Mouse (Mus musculus) frontal cortex, adult 2 months (tissue): ENCODE results near the gene Mdfic. TPM values are rescaled to one million over a fixed set of nuclear protein-coding genes. Genes with fewer than 3 reads are reported as not detected.
"Not testable (repeated sequence)": the region's sequence is repeated elsewhere in the genome, so short reads cannot be mapped to it uniquely, and the experiment has no call there.

ENCODE experiments used
- DNase-seq, 2 experiments: peaks; one replicate each; pipeline ENCODE4 v3.0.0; 2022; ENCODE audit warnings: low spot score in 1 of 2; ENCODE audit errors: extremely low spot score in 1 of 2
- polyA plus RNA-seq: library from polyadenylated mRNA; depleted of rRNA; stranded (reverse); fragments of >200 nt; gene quantifications from 2 replicates; pipeline ENCODE4 v1.2.3, GENCODE M21; 2012; rRNA removed

The Mdfic gene
- polyA plus RNA-seq = 3.4 and 3.6 TPM in 2 replicates

GRCm38 (mm10) chr6:15720461-15720817 is at the start of gene Mdfic:
Mdfic (plus strand) TSS chr6:15720661.
- DNase-seq = peak in 1 of 2 experiments; percentile 8

- no peak for DNase-seq
Measured at GRCm38 (mm10) chr6:15671364-15671763, 49.1 kb upstream of the Mdfic start.

DNA sequence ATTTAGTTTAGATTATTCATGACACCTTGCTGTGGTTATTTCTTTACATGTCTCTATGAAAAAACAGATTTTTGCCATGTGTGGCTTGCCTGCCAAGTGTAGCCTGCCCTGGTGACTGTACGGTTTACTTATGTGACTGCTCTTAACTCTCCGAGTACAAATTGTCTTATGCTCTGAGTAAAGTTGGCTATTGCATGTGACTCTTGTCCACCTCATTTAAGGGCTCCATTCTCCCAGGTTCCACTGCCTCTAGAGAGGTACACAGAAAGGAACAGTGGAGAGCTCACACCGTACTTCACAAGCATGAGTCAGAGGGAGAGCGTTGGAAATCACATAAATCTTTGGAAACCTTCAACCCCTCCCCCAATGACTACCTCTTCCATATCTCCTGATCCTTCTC is 10.4 kb upstream of the Mdfic start:
- no peak for DNase-seq

GRCm38 (mm10) chr6:15710706-15711105 is 9.8 kb upstream of the Mdfic start:
- no peak for DNase-seq

- no peak for DNase-seq
Measured at GRCm38 (mm10) chr6:15712860-15713385, 7.5 kb upstream of the Mdfic start.

GRCm38 (mm10) chr6:15714036-15714435 is 6.4 kb upstream of the Mdfic start:
- DNase-seq = not testable (repeated sequence)

GRCm38 (mm10) chr6:15714996-15715844 is 5.2 kb upstream of the Mdfic start:
- DNase-seq = no peak

- DNase-seq = no peak
Measured at GRCm38 (mm10) chr6:15719919-15720318, 542 bp upstream of the Mdfic start.

DNA sequence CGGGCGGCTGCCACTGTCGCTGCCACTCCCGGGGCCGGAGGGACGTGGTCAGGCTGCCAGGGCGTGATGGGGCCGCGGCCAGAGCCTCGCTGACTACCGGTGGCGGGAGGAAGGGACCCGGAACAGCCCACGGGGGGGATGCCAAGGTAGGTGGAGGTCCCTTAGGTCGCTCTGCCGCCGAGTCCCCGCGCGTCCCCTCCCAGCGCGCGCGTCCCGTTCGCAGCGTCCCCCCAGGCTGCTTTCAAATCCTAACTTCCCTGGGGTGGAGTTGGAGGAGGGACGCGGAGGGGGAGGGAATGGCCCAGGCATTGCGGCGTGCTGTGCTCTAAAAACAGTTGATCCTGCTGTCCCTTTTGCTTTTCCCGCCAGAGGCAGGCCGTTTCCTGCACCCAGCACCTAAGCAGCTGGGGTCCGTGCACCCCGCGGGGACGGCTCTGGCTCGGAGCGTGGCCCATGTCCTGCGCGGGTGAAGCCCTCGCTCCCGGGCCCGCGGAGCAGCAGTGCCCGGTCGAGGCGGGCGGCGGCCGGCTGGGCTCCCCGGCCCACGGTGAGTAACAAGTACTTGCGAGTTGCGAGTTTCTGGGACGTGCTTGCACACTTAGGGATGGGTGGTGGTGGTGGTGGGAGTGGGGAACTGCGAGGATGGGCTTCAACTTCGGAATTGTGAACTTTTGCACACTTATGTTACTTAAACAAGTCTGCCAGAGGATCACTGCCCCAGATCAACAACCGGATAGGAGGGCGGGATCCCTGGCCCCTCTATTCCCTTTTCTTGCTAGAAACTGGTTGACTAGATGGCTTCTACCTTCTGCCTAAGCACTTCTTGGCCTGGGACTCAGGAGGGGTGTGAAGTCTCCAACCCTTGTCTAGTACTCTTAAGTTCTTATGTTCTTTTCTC is 606 bp downstream of the Mdfic start:
- no peak for DNase-seq

- no peak for DNase-seq
Measured at GRCm38 (mm10) chr6:15721716-15722031, 1.2 kb downstream of the Mdfic start.

DNA sequence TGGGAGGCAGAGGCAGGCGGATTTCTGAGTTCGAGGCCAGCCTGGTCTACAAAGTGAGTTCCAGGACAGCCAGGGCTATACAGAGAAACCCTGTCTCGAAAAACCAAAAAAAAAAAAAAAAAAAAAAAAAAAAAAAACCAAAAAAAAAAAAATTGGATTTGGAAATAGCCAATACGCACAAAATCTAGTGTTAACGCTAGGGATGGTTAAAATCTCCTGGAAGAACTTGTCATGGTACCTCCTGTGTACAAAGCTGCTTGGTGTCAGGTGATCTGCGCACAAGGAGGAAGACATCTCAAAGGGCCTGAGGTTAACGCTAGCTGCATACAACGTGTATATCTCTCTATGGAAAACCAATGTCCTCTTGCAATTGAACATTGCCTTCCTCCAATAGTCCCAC is 2.2 kb downstream of the Mdfic start:
- DNase-seq = not testable (repeated sequence)

DNA sequence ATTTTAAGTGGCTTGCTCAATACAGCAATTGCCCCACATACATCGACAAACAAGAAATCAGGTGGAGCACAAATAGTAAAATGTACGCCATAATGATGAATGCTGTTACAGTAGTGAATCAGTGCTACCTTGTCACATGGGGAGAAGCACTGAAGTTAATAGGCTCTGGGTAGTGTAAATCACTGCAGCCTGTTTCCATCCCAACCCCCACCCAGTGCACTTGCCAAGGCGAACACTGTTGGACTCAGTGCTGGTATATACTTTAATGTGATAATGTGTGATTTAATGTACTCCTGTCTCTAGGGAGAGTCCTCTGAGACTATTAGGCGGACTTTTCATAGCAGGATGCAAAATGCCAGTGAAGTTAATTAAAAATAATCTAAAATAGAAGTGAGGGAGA is 3.8 kb downstream of the Mdfic start:
- DNase-seq = no peak

- no peak for DNase-seq
Measured at GRCm38 (mm10) chr6:15726422-15726821, 6.0 kb downstream of the Mdfic start.

DNA sequence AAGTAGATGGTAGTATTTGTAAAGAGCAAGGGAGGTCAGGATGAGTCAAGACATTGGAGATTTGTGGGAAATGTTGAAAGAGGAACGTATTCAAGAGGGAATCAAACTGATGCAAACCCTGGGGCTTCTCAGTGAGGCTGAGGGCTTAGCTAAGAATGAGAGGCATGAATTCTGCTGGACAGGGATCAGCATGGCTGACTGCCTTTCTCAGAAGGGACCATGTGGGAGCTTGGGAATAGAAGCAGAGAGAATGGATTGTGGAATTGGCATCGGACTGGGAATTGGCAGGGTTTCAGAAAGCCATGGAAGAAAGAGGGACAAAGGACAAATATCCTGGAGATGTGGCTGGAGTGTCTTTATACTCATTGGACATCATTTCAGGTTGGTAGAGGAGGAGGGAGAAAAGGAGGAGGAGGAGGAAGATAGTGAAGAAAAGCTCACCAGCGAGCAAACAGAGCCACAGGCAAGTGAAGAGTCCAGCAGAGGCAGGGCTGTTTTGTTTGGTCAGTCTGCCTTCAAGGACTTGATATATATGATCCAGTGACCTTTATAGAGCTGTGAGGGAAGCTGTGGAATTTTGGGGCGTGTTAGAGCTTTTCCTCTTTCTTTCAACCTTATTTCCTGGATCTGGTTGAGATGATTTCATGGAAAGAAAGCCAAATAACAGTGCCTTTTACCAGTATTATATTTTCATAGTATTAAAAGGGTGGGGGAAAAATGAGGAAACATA is 7.4 kb downstream of the Mdfic start:
- DNase-seq = no peak

GRCm38 (mm10) chr6:15728844-15729577 is 8.6 kb downstream of the Mdfic start:
- peak in 1 of 2 experiments; percentile 30 for DNase-seq

DNA sequence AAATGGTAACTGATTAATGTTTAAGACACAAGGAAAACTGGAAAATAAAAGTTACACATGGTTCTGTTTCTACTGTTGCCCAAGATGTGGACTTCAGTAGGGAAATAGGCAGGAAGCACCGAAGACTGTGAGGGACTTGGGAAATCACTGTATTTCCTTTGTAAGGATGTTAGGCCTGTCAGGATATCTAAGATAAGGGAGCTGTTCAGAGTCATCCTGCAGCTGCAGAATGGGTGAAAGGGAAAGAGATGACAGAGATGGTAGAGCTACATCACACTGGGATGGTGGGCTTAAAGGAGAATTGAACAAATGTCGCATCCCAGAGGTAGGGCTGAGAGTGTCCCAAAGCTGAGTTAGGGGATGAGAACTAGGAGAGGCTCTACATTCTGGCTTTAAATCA is 9.8 kb downstream of the Mdfic start:
- DNase-seq = no peak

- no peak for DNase-seq
Measured at GRCm38 (mm10) chr6:15730666-15731065, 10.2 kb downstream of the Mdfic start.

- no peak for DNase-seq
Measured at GRCm38 (mm10) chr6:15731452-15731851, 11.0 kb downstream of the Mdfic start.

DNA sequence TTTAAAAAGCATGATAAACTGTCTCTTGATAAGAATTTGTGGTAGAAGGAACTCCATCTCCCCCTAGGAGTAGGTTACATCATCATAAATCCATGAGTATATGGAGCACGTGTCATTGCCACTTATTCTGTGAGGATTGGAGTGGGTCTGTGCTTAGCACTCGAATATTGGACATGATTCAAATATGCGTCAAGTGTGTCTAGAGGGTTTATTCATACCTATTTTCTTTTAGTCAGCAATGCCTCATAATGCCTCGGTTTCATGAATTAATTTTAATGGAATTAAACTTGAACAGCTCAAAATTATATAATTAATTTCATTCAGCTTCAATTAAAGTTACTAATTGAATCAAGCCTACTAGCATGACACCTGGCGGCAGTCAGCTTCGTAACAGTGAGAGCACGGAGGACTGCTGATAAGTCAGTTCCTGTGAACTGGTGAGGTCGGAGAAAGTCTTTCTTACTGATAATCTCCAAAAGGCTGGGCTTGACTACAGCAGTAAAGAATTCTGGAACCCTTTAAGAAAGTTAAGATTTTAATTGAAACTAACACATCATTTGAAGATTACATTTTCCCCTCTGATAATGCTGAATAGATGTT is 17.0 kb downstream of the Mdfic start:
- DNase-seq = no peak
